Mouse (Mus musculus) liver, adult 2 months (tissue): Measurements from ENCODE around the gene Cdc42se1.

Experiments
- CTCF ChIP-seq: fragments of 200-500 bp; IDR thresholded peaks from 2 replicates; pipeline ENCODE4 v1.5.1; 2011; ENCODE audit warnings: low read depth, low read length, control low read depth
- POLR2A ChIP-seq: fragments of 200-500 bp; IDR thresholded peaks from 2 replicates; pipeline ENCODE4 v1.6.1; 2011; ENCODE audit warnings: low read length, control low read depth; ENCODE audit not compliant: insufficient read depth; ENCODE audit errors: extremely low read depth

DNA sequence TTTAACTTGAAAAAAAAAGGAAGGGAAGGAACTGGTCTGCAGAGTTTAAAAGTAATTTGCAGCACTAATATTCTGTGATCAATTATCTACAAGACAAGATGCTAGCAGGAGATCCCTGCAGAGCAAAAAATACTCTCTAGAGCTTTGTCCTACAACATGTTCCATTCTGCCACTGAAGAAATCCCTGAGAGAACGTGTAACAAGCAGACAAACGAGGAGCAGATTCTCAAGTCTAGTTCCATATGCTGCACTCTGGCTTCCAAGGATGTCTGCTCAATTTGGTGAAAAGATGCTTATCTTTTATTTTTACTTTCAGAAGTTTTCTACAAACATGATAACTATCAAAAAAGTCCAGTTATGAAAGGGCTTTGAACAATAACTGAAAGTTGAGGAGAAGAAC, 28.0 kb upstream of the Cdc42se1 start:
- no peak for TF ChIP-seq POLR2A
- no peak for TF ChIP-seq CTCF
